Mouse (Mus musculus): ENCODE measurements at regions not wholly inside any gene's neighbourhood (a gene's known extent, or its start where the extent isn't known, plus 50 kb on each side); places are given as distances from the start of the nearest gene placed in this dataset.
A peak's percentile ranks its signal among the peaks of the same experiment; 100 is the strongest.

GRCm38 (mm10) chrX:161583872-161584271, 133.0 kb upstream of the Rai2 start:
- ATAC-seq (replicated peaks; ENCODE audit: low FRiP score, low TSS enrichment, low read depth) (no peak), DNase-seq (ENCODE audit: low spot score) (no peak)
- no peak overlapping the region for H3K4me2 ChIP-seq (ENCODE audit: low read length)
- H3K27ac ChIP-seq (ENCODE audit: low read depth): no peak overlapping the region
- no peaks in the 10 kb centered on the region for H3K36me3 ChIP-seq (ENCODE audit: control insufficient read depth, insufficient read depth, low read length)
- H3K4me1 ChIP-seq (replicated peaks; ENCODE audit: control insufficient read depth, insufficient read depth, low read length): no peaks in the 10 kb centered on the region
- H3K27me3 ChIP-seq (replicated peaks; ENCODE audit: control insufficient read depth, insufficient read depth, low read length): no peaks in the 10 kb centered on the region
- no peak overlapping the region for H3K4me3 ChIP-seq (ENCODE audit: low read depth, low read length)
- H3K9me3 ChIP-seq (ENCODE audit: control insufficient read depth, low read length): no peaks in the 10 kb centered on the region
- WGBS: 86% methylated on average over 2 of the region's 2 CpGs
- H3K9ac ChIP-seq (ENCODE audit: low read length): no peak overlapping the region

- no peak for DNase-seq (ENCODE audit: low spot score)
- Histone ChIP-seq H3K9me3 (ENCODE audit: control insufficient read depth, low read length) (no peaks in the 10 kb centered on the region), H3K4me2 (ENCODE audit: low read length) (no peak overlapping the region), H3K9ac (ENCODE audit: low read length) (no peak overlapping the region), H3K27me3 (replicated peaks; ENCODE audit: control insufficient read depth, insufficient read depth, low read length) (0 out of 2 replicates have a peak, but pooled peaks cover 2% of the 10 kb centered on the region), H3K4me1 (replicated peaks; ENCODE audit: control insufficient read depth, insufficient read depth, low read length) (no peaks in the 10 kb centered on the region), H3K36me3 (ENCODE audit: control insufficient read depth, insufficient read depth, low read length) (no peaks in the 10 kb centered on the region), H3K27ac (ENCODE audit: low read depth) (no peak overlapping the region), H3K4me3 (ENCODE audit: low read depth, low read length) (no peak overlapping the region)
- no peak for ATAC-seq (replicated peaks; ENCODE audit: low FRiP score, low TSS enrichment, low read depth)
- WGBS: 85% methylated on average over 5 of the region's 5 CpGs
Observed at GRCm38 (mm10) chrX:161633869-161634268, 83.0 kb upstream of the Rai2 start.

GRCm38 (mm10) chrX:161634342-161634741, 82.5 kb upstream of the Rai2 start:
- Histone ChIP-seq H3K4me3 (ENCODE audit: low read depth, low read length) (no peak overlapping the region), H3K4me1 (replicated peaks; ENCODE audit: control insufficient read depth, insufficient read depth, low read length) (no peaks in the 10 kb centered on the region), H3K36me3 (ENCODE audit: control insufficient read depth, insufficient read depth, low read length) (no peaks in the 10 kb centered on the region), H3K9ac (ENCODE audit: low read length) (no peak overlapping the region), H3K9me3 (ENCODE audit: control insufficient read depth, low read length) (no peaks in the 10 kb centered on the region), H3K27ac (ENCODE audit: low read depth) (no peak overlapping the region), H3K4me2 (ENCODE audit: low read length) (no peak overlapping the region), H3K27me3 (replicated peaks; ENCODE audit: control insufficient read depth, insufficient read depth, low read length) (0 out of 2 replicates have a peak, but pooled peaks cover 2% of the 10 kb centered on the region)
- no peak for DNase-seq (ENCODE audit: low spot score)
- 62% methylated on average over 2 of the region's 2 CpGs for WGBS
- ATAC-seq (replicated peaks; ENCODE audit: low FRiP score, low TSS enrichment, low read depth): no peak

GRCm38 (mm10) chrX:161635678-161636077, 81.2 kb upstream of the Rai2 start:
- H3K27me3 ChIP-seq (replicated peaks; ENCODE audit: control insufficient read depth, insufficient read depth, low read length): 0 out of 2 replicates have a peak, but pooled peaks cover 2% of the 10 kb centered on the region
- H3K4me3 ChIP-seq (ENCODE audit: low read depth, low read length): 0 out of 2 replicates have a peak overlapping the region, but pooled peaks have one; percentile 1
- H3K27ac ChIP-seq (ENCODE audit: low read depth): peak overlapping the region; percentile 22; the same call in 1 of the 2 replicates
- H3K4me1 ChIP-seq (replicated peaks; ENCODE audit: control insufficient read depth, insufficient read depth, low read length): no peaks in the 10 kb centered on the region
- ATAC-seq (replicated peaks; ENCODE audit: low FRiP score, low TSS enrichment, low read depth) (peak; percentile 55), DNase-seq (ENCODE audit: low spot score) (peak; percentile 53)
- no peaks in the 10 kb centered on the region for H3K36me3 ChIP-seq (ENCODE audit: control insufficient read depth, insufficient read depth, low read length)
- 0 out of 2 replicates have a peak overlapping the region, but pooled peaks have one; percentile 11 for H3K4me2 ChIP-seq (ENCODE audit: low read length)
- H3K9me3 ChIP-seq (ENCODE audit: control insufficient read depth, low read length): no peaks in the 10 kb centered on the region
- no peak overlapping the region for H3K9ac ChIP-seq (ENCODE audit: low read length)
- 29% methylated on average over 9 of the region's 9 CpGs for WGBS

GRCm38 (mm10) chrX:161653106-161653505, 63.8 kb upstream of the Rai2 start:
- Histone ChIP-seq H3K4me3 (ENCODE audit: low read depth, low read length) (no peak overlapping the region), H3K4me2 (ENCODE audit: low read length) (no peak overlapping the region), H3K27ac (ENCODE audit: low read depth) (no peak overlapping the region), H3K27me3 (replicated peaks; ENCODE audit: control insufficient read depth, insufficient read depth, low read length) (peaks cover 4% of the 10 kb centered on the region; the same call in 1 of the 2 replicates), H3K36me3 (ENCODE audit: control insufficient read depth, insufficient read depth, low read length) (no peaks in the 10 kb centered on the region), H3K9me3 (ENCODE audit: control insufficient read depth, low read length) (no peaks in the 10 kb centered on the region), H3K9ac (ENCODE audit: low read length) (no peak overlapping the region), H3K4me1 (replicated peaks; ENCODE audit: control insufficient read depth, insufficient read depth, low read length) (no peaks in the 10 kb centered on the region)
- ATAC-seq (replicated peaks; ENCODE audit: low FRiP score, low TSS enrichment, low read depth): no peak
- no peak for DNase-seq (ENCODE audit: low spot score)
- WGBS: 71% methylated on average over 2 of the region's 2 CpGs

- Histone ChIP-seq H3K9me3 (ENCODE audit: control insufficient read depth, low read length) (no peaks in the 10 kb centered on the region), H3K4me1 (replicated peaks; ENCODE audit: control insufficient read depth, insufficient read depth, low read length) (no peaks in the 10 kb centered on the region), H3K27ac (ENCODE audit: low read depth) (no peak overlapping the region), H3K27me3 (replicated peaks; ENCODE audit: control insufficient read depth, insufficient read depth, low read length) (no peaks in the 10 kb centered on the region), H3K4me2 (ENCODE audit: low read length) (no peak overlapping the region), H3K4me3 (ENCODE audit: low read depth, low read length) (no peak overlapping the region), H3K9ac (ENCODE audit: low read length) (no peak overlapping the region), H3K36me3 (ENCODE audit: control insufficient read depth, insufficient read depth, low read length) (no peaks in the 10 kb centered on the region)
- no peak for DNase-seq (ENCODE audit: low spot score)
- ATAC-seq (replicated peaks; ENCODE audit: low FRiP score, low TSS enrichment, low read depth): no peak
- 77% methylated on average over 3 of the region's 3 CpGs for WGBS
Observed at GRCm38 (mm10) chrX:161660106-161660505, 56.8 kb upstream of the Rai2 start.

- no peak for ATAC-seq (replicated peaks; ENCODE audit: low FRiP score, low TSS enrichment, low read depth)
- Histone ChIP-seq H3K9ac (ENCODE audit: low read length) (no peak overlapping the region), H3K4me2 (ENCODE audit: low read length) (no peak overlapping the region), H3K4me3 (ENCODE audit: low read depth, low read length) (no peak overlapping the region), H3K27ac (ENCODE audit: low read depth) (no peak overlapping the region), H3K27me3 (replicated peaks; ENCODE audit: control insufficient read depth, insufficient read depth, low read length) (no peaks in the 10 kb centered on the region), H3K9me3 (ENCODE audit: control insufficient read depth, low read length) (no peaks in the 10 kb centered on the region), H3K36me3 (ENCODE audit: control insufficient read depth, insufficient read depth, low read length) (no peaks in the 10 kb centered on the region), H3K4me1 (replicated peaks; ENCODE audit: control insufficient read depth, insufficient read depth, low read length) (no peaks in the 10 kb centered on the region)
- no peak for DNase-seq (ENCODE audit: low spot score)
- WGBS: 75% methylated on average over 2 of the region's 2 CpGs
Observed at GRCm38 (mm10) chrX:161661936-161662335, 54.9 kb upstream of the Rai2 start.

All from intestine, embryonic 14.5 days (tissue).